Mouse (Mus musculus): ENCODE results near the gene 1700034J05Rik.

DNA sequence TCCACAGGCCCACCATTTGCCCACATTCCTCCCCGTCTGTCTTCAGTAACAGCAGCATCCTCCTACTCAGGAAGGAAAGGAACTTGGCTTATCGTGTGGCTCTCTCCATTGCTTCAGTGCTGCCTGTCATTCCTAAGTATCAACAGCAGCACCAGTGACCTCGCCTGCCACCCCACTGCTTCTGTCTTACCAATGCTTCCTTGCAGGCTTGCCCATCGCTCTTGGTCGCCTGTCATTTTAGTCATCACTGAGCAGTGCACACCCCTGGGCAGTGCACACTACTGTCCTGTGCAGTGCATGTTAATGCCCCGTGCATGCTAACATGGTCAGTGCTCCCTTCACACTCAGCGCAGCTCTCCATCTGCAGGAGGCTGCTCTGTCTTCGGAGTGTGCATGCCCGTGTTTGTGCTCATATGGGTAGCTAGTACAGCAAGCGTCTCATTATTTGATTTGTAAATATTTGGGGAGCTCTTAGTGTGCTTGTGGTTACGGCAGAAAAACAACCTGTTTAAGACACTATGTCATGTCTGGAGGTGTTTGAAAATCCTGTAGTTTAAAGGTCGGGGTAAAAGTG lies 12.3 kb upstream of the 1700034J05Rik start:
- TF ChIP-seq CTCF (conservative IDR thresholded peaks at IDR 0.05; ENCODE audit: insufficient read depth, insufficient read length, low read depth, low read length), result no peak
- no peak for TF ChIP-seq POLR2A (IDR thresholded peaks at IDR 0.05; ENCODE audit: low read depth, low read length)
